Mouse (Mus musculus) MEL (cell line): ENCODE data around the gene Olfr1243. TPM values are rescaled to one million over a fixed set of nuclear protein-coding genes. Genes with fewer than 3 reads are reported as not detected.

Experiments
- DNase-seq: peaks from one replicate; pipeline ENCODE4 v3.0.0; 2011; ENCODE audit warnings: low read depth, low spot score
- H3K27ac ChIP-seq: 2 replicates; pipeline ENCODE4 v1.5.1; 2012; ENCODE audit warnings: low read depth, mild to moderate bottlenecking, control low read depth, low read length, moderate library complexity; ENCODE audit not compliant: control insufficient read depth
- H3K27me3 ChIP-seq, 2 experiments: fragments of 150-350 bp in 1 of 2; sonication (generic) in 1 of 2; 2 replicates each; pipeline ENCODE4 v1.6.1; 2012; ENCODE audit warnings: low read length in 2 of 2, mild to moderate bottlenecking in 2 of 2, improper control_type of control experiment in 1 of 2, moderate library complexity in 1 of 2; ENCODE audit not compliant: insufficient read depth in 2 of 2, control insufficient read depth in 1 of 2
- H3K36me3 ChIP-seq, 2 experiments: 2 replicates each; pipeline ENCODE4 v1.6.1; 2012 to 2014; ENCODE audit warnings: low read length in 2 of 2, improper control_type of control experiment in 1 of 2, inconsistent platforms in 1 of 2, mild to moderate bottlenecking in 1 of 2; ENCODE audit not compliant: insufficient read depth in 2 of 2, control insufficient read depth in 1 of 2
- H3K4me1 ChIP-seq, 2 experiments: fragments of 150-350 bp in 1 of 2; sonication (generic) in 1 of 2; 2 replicates each; pipeline ENCODE4 v1.6.1; 2012; ENCODE audit warnings: low read length in 2 of 2, improper control_type of control experiment in 1 of 2, mild to moderate bottlenecking in 1 of 2; ENCODE audit not compliant: insufficient read depth in 2 of 2, control insufficient read depth in 1 of 2
- H3K4me3 ChIP-seq, 2 experiments: fragments of 150-350 bp in 1 of 2; sonication (generic) in 1 of 2; 2 replicates each; pipeline ENCODE4 v1.5.1; 2012; ENCODE audit warnings: low read depth in 2 of 2, low read length in 2 of 2, mild to moderate bottlenecking in 2 of 2, moderate library complexity in 2 of 2, control low read depth in 1 of 2, improper control_type of control experiment in 1 of 2; ENCODE audit not compliant: control insufficient read depth in 1 of 2, insufficient read depth in 1 of 2
- H3K79me2 ChIP-seq: 2 replicates; pipeline ENCODE4 v1.6.1; 2012; ENCODE audit warnings: mild to moderate bottlenecking, low read length, moderate library complexity; ENCODE audit not compliant: control insufficient read depth, poor library complexity, insufficient read depth
- H3K9ac ChIP-seq: 2 replicates; pipeline ENCODE4 v1.6.1; 2012; ENCODE audit warnings: low read depth, mild to moderate bottlenecking, control low read depth, low read length, moderate library complexity; ENCODE audit not compliant: control insufficient read depth, poor library complexity, severe bottlenecking
- H3K9me3 ChIP-seq: fragments of 150-350 bp; sonication (generic); replicated peaks from 2 replicates; pipeline ENCODE4 v1.6.1; 2012; ENCODE audit warnings: mild to moderate bottlenecking, low read length, improper control_type of control experiment, moderate library complexity; ENCODE audit not compliant: insufficient read depth
- BHLHE40 ChIP-seq: IDR thresholded peaks from 2 replicates; pipeline ENCODE4 v1.6.1; 2012; ENCODE audit warnings: low read depth, mild to moderate bottlenecking, inconsistent platforms, low read length, improper control_type of control experiment, borderline replicate concordance
- CHD1 ChIP-seq: IDR thresholded peaks from 2 replicates; pipeline ENCODE4 v1.6.1; 2012; ENCODE audit warnings: low read depth, mild to moderate bottlenecking, inconsistent platforms, low read length, improper control_type of control experiment
- CTCF ChIP-seq, 3 experiments: IDR thresholded peaks in 2 of 3; conservative IDR thresholded peaks in 1 of 3; 2 replicates each; pipeline ENCODE4 v1.5.1; 2011 to 2012; ENCODE audit warnings: low read length in 3 of 3, low read depth in 2 of 3, mild to moderate bottlenecking in 2 of 3, improper control_type of control experiment in 1 of 3, inconsistent platforms in 1 of 3, mixed read lengths in 1 of 3, moderate library complexity in 1 of 3; ENCODE audit not compliant: control insufficient read depth in 1 of 3, insufficient read depth in 1 of 3, poor library complexity in 1 of 3, severe bottlenecking in 1 of 3
- E2F4 ChIP-seq: IDR thresholded peaks from 2 replicates; pipeline ENCODE4 v1.6.1; 2011; ENCODE audit warnings: low read depth, low read length, improper control_type of control experiment, borderline replicate concordance
- EP300 ChIP-seq, 2 experiments: IDR thresholded peaks; 2 replicates each; pipeline ENCODE4 v1.6.1; 2011; ENCODE audit warnings: improper control_type of control experiment in 2 of 2, low read length in 2 of 2, low read depth in 1 of 2, mild to moderate bottlenecking in 1 of 2
- ETS1 ChIP-seq: IDR thresholded peaks from 2 replicates; pipeline ENCODE4 v1.6.1; 2012; ENCODE audit warnings: low read depth, mild to moderate bottlenecking, inconsistent platforms, low read length, improper control_type of control experiment, moderate library complexity
- GABPA ChIP-seq: IDR thresholded peaks from 2 replicates; pipeline ENCODE4 v1.6.1; 2012; ENCODE audit warnings: low read depth, mild to moderate bottlenecking, inconsistent platforms, low read length, improper control_type of control experiment, moderate library complexity
- HCFC1 ChIP-seq: IDR thresholded peaks from 2 replicates; pipeline ENCODE4 v1.6.1; 2012; ENCODE audit warnings: low read depth, mild to moderate bottlenecking, inconsistent platforms, low read length, improper control_type of control experiment, moderate library complexity
- JUND ChIP-seq: IDR thresholded peaks from 2 replicates; pipeline ENCODE4 v1.6.1; 2011; ENCODE audit warnings: low read depth, mild to moderate bottlenecking, improper control_type of control experiment, low read length
- KAT2A ChIP-seq: conservative IDR thresholded peaks from 2 replicates; pipeline ENCODE4 v1.6.1; 2012; ENCODE audit warnings: low read depth, low read length, improper control_type of control experiment, inconsistent platforms
- MAX ChIP-seq: IDR thresholded peaks from 2 replicates; pipeline ENCODE4 v1.6.1; 2011; ENCODE audit warnings: low read length, improper control_type of control experiment
- MAZ ChIP-seq: IDR thresholded peaks from 2 replicates; pipeline ENCODE4 v1.6.1; 2012; ENCODE audit warnings: low read depth, mild to moderate bottlenecking, inconsistent platforms, low read length, improper control_type of control experiment
- MXI1 ChIP-seq: IDR thresholded peaks from 2 replicates; pipeline ENCODE4 v1.6.1; 2011; ENCODE audit warnings: mild to moderate bottlenecking, low read depth, low read length, improper control_type of control experiment
- MYB ChIP-seq: IDR thresholded peaks from 2 replicates; pipeline ENCODE4 v1.6.1; 2011; ENCODE audit warnings: mild to moderate bottlenecking, low read depth, low read length, improper control_type of control experiment
- NELFE ChIP-seq: IDR thresholded peaks from 2 replicates; pipeline ENCODE4 v1.6.1; 2011; ENCODE audit warnings: low read depth, low read length, improper control_type of control experiment
- POLR2A ChIP-seq, 2 experiments: IDR thresholded peaks; 2 replicates each; pipeline ENCODE4 v1.6.1; 2011 to 2012; ENCODE audit warnings: low read length in 2 of 2, mild to moderate bottlenecking in 2 of 2, control low read depth in 1 of 2, improper control_type of control experiment in 1 of 2, low read depth in 1 of 2, moderate library complexity in 1 of 2; ENCODE audit not compliant: control insufficient read depth in 1 of 2, insufficient read depth in 1 of 2, poor library complexity in 1 of 2
- POLR2AphosphoS5 ChIP-seq: IDR thresholded peaks from 2 replicates; pipeline ENCODE4 v1.6.1; 2012; ENCODE audit warnings: low read depth, borderline replicate concordance, mild to moderate bottlenecking, inconsistent platforms, low read length, moderate library complexity, mixed read lengths
- RAD21 ChIP-seq: IDR thresholded peaks from 2 replicates; pipeline ENCODE4 v1.6.1; 2011; ENCODE audit warnings: mild to moderate bottlenecking, low read depth, low read length, improper control_type of control experiment
- SIN3A ChIP-seq: IDR thresholded peaks from 2 replicates; pipeline ENCODE4 v1.6.1; 2012; ENCODE audit warnings: low read length, improper control_type of control experiment, inconsistent platforms
- SMC3 ChIP-seq: IDR thresholded peaks from 2 replicates; pipeline ENCODE4 v1.6.1; 2011; ENCODE audit warnings: low read depth, low read length, improper control_type of control experiment
- TAL1 ChIP-seq: IDR thresholded peaks from 2 replicates; pipeline ENCODE4 v1.6.1; 2012; ENCODE audit warnings: mild to moderate bottlenecking, inconsistent platforms, low read length, moderate library complexity, mixed read lengths
- TCF12 ChIP-seq: IDR thresholded peaks from 2 replicates; pipeline ENCODE4 v1.6.1; 2014; ENCODE audit warnings: low read depth, mild to moderate bottlenecking, inconsistent platforms, low read length, improper control_type of control experiment, moderate library complexity
- UBTF ChIP-seq: IDR thresholded peaks from 2 replicates; pipeline ENCODE4 v1.6.1; 2012; ENCODE audit warnings: low read depth, mild to moderate bottlenecking, inconsistent platforms, low read length, improper control_type of control experiment, moderate library complexity, borderline replicate concordance; ENCODE audit not compliant: insufficient read depth
- USF2 ChIP-seq, 2 experiments: IDR thresholded peaks; 2 replicates each; pipeline ENCODE4 v1.6.1; 2011 to 2012; ENCODE audit warnings: improper control_type of control experiment in 2 of 2, low read length in 2 of 2, borderline replicate concordance in 1 of 2, inconsistent platforms in 1 of 2, low read depth in 1 of 2, mild to moderate bottlenecking in 1 of 2; ENCODE audit not compliant: insufficient read depth in 1 of 2
- ZC3H11A ChIP-seq: IDR thresholded peaks from 2 replicates; pipeline ENCODE4 v1.6.1; 2012; ENCODE audit warnings: low read depth, mild to moderate bottlenecking, inconsistent platforms, low read length, improper control_type of control experiment
- polyA plus RNA-seq, 2 experiments: library from polyadenylated mRNA; stranded (reverse) in 1 of 2; unstranded in 1 of 2; fragments of >175 nt in 1 of 2; fragments of >200 nt in 1 of 2; gene quantifications; 2 replicates each; pipeline versions ENCODE4 v1.2.1 to v1.2.4; 2012; ENCODE audit warnings: low replicate concordance in 2 of 2, low read depth in 1 of 2; ENCODE audit not compliant: insufficient read length in 2 of 2, insufficient read depth in 1 of 2, missing spikeins in 1 of 2
- total RNA-seq: library from RNA; depleted of rRNA; stranded (reverse); fragments of 300-350 nt; gene quantifications from 2 replicates; pipeline ENCODE4 v1.2.3, GENCODE M21; 2012

Gene Olfr1243
- total and polyA plus RNA-seq, 3 experiments, result not detected

- no peaks in the 10 kb centered on the region for H3K79me2 ChIP-seq
Observed at GRCm38 (mm10) chr2:89544516-89544915, 13.2 kb upstream of the Olfr1243 start.

DNA sequence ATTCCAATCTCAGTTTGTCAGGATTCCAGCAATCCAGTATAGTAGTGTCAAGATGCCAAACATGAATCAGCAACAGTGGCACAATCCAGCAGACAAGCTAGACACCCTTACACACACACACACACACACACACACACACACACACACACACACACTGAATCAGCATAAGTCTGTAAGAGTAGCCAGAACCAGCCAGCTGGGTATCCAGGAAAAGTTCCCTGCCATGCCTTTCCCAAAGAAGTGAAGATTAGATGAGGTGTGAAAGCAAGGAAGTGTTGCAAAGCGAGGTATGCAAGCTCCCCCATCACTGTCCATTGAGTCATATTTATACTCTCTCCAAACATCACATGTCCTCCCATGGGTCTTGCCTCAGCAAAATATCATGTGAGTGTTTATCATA, 8.6 kb upstream of the Olfr1243 start:
- no peak overlapping the region for H3K4me3 ChIP-seq

More at GRCm38 (mm10) chr2:89544516-89544915, 13.2 kb upstream of the Olfr1243 start:
- H3K36me3 ChIP-seq, result no peaks in the 10 kb centered on the region
- H3K9ac ChIP-seq, result no peak overlapping the region
- DNase-seq, result peak; percentile 6
- no peak overlapping the region for H3K27ac ChIP-seq
- no peaks in the 10 kb centered on the region for H3K9me3 ChIP-seq
- no peak overlapping the region for H3K4me3 ChIP-seq
- H3K27me3 ChIP-seq, result no peaks in the 10 kb centered on the region
- H3K4me1 ChIP-seq, result no peaks in the 10 kb centered on the region
- no peak for TF ChIP-seq SIN3A
- TF ChIP-seq CTCF (IDR thresholded peaks at IDR 0.05 in 2 of 3, conservative IDR thresholded peaks at IDR 0.05 in 1 of 3; ENCODE audit: control insufficient read depth in 1 of 3, insufficient read depth in 1 of 3, low read depth in 2 of 3, low read length in 3 of 3, poor library complexity in 1 of 3, severe bottlenecking in 1 of 3), result peak in 1 of 3 experiments; percentile 51; a peak in 2 of 6 replicates
- TF ChIP-seq RAD21, result peak; percentile 65
- peak; percentile 69 for TF ChIP-seq SMC3
- TF ChIP-seq ZC3H11A, result peak; percentile 59
- TF ChIP-seq POLR2AphosphoS5, result no peak
- no peak for TF ChIP-seq GABPA

DNA sequence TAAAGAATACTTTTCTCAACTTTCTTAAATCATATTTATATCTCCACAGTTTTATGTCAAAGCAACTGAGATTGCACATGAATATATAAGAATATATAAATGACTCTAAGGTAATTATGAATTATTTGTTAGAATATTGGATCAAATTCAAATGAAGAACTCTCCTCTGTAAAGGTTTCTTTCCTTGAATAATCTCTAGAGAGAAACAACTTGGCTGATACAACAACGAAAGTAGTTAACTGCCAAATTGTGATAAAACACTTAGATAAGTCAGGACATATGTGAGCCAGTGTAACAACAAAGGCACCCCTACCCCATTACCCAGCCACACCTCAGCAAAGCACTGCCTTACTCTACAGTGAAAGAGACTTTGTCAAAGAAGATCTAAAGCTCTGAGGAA, 33.1 kb downstream of the Olfr1243 start, which contains the start of gene Olfr1242:
Gene Olfr1242, minus strand, starts transcription at position 101 of the 400 bp plus-strand sequence.
- H3K9me3 ChIP-seq, result no peaks in the 10 kb centered on the region
- TF ChIP-seq E2F4 (no peak), MAZ (no peak), UBTF (no peak), BHLHE40 (no peak), MYB (no peak), GABPA (no peak), POLR2A (IDR thresholded peaks at IDR 0.05; ENCODE audit: control insufficient read depth in 1 of 2, insufficient read depth in 1 of 2, low read depth in 1 of 2, low read length in 2 of 2, poor library complexity in 1 of 2) (no peak), USF2 (IDR thresholded peaks at IDR 0.05; ENCODE audit: borderline replicate concordance in 1 of 2, insufficient read depth in 1 of 2, low read depth in 1 of 2, low read length in 2 of 2) (no peak), TCF12 (no peak), TAL1 (no peak), JUND (no peak), EP300 (IDR thresholded peaks at IDR 0.05; ENCODE audit: low read depth in 1 of 2, low read length in 2 of 2) (no peak)
- no peaks in the 10 kb centered on the region for H3K36me3 ChIP-seq
- H3K27me3 ChIP-seq, result no peaks in the 10 kb centered on the region
- H3K4me3 ChIP-seq, result no peak within 1 kb of the TSS
- DNase-seq, result no peak
- no peak within 1 kb of the TSS for H3K9ac ChIP-seq
- no peaks in the 10 kb centered on the region for H3K79me2 ChIP-seq
- no peaks in the 10 kb centered on the region for H3K4me1 ChIP-seq
- H3K27ac ChIP-seq, result no peak within 1 kb of the TSS

More for the DNA sequence above, 8.6 kb upstream of the Olfr1243 start:
- no peak for DNase-seq
- TF ChIP-seq ZC3H11A (no peak), POLR2AphosphoS5 (no peak), MAX (no peak), NELFE (no peak), KAT2A (no peak), RAD21 (no peak), E2F4 (no peak), ETS1 (no peak), EP300 (IDR thresholded peaks at IDR 0.05; ENCODE audit: low read depth in 1 of 2, low read length in 2 of 2) (no peak), BHLHE40 (no peak), MXI1 (no peak), HCFC1 (no peak), SIN3A (no peak), GABPA (no peak), CHD1 (no peak)
- no peaks in the 10 kb centered on the region for H3K9me3 ChIP-seq
- no peaks in the 10 kb centered on the region for H3K4me1 ChIP-seq
- H3K79me2 ChIP-seq, result no peaks in the 10 kb centered on the region
- H3K27me3 ChIP-seq, result no peaks in the 10 kb centered on the region
- no peak overlapping the region for H3K9ac ChIP-seq
- H3K36me3 ChIP-seq, result no peaks in the 10 kb centered on the region
- no peak overlapping the region for H3K27ac ChIP-seq
